Mouse (Mus musculus): ENCODE measurements around the gene Mta2. TPM values are rescaled to one million over a fixed set of nuclear protein-coding genes. Genes with fewer than 3 reads are reported as not detected.

Mta2 gene
- polyA plus RNA-seq, 3 experiments from 2014 or later, result 78.8 to 96.7 (median 81.2) TPM

- ATAC-seq, result peak; percentile 78
These were observed 12.2 kb upstream of the Mta2 start, which contains the start of the genes Rom1 and Eml3 for GRCm38 (mm10) chr19:8929224-8930088. Rom1 (minus strand) TSS chr19:8929356. Eml3 (plus strand) TSS chr19:8929552.

DNA sequence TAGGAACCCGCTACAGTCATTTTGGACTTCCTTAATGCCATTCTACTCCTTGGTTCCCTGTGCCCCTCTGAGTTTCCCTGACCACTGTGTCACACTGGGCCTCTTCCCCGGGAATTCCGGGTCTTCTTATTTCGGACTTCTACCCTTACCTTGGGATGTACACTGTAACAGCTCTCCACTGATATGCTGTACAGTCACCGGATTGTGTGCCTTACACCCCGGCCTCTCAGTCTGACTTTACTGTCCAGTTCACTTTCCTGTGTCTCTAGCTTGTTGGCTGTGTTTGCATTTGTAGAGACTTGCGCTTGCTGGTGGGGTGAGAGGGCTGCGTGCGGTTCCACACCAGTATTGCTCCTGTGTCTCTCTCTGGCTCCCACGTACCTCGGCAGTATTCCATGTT lies 11.6 kb upstream of the Mta2 start:
- ATAC-seq, result no peak

- ATAC-seq, result no peak
These were observed 10.9 kb upstream of the Mta2 start for GRCm38 (mm10) chr19:8930771-8931170.

GRCm38 (mm10) chr19:8936736-8937135 lies 4.9 kb upstream of the Mta2 start:
- ATAC-seq, result no peak

GRCm38 (mm10) chr19:8940526-8941133 lies 1.0 kb upstream of the Mta2 start:
- no peak for ATAC-seq

DNA sequence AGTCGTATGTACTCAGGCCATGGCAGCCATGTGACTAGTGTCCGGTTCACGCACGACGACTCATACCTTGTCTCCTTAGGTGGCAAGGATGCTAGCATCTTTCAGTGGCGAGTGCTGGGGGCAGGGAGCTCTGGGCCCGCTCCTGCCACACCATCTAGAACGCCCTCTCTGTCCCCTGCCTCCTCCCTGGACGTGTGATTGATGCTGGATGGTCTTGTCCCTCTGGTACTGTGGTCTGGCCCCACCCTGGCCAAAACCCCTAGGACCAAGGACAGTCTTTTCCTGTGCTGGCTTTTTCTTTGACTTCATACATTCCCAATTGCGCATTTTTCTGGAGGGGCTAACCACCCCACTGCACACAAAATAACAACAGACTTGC lies 550 bp upstream of the Mta2 start:
- no peak for ATAC-seq

- peak; percentile 31 for ATAC-seq
These were observed 745 bp downstream of the Mta2 start for GRCm38 (mm10) chr19:8942276-8942964.

- ATAC-seq, result no peak
These were observed 1.4 kb downstream of the Mta2 start for GRCm38 (mm10) chr19:8943047-8943446.

DNA sequence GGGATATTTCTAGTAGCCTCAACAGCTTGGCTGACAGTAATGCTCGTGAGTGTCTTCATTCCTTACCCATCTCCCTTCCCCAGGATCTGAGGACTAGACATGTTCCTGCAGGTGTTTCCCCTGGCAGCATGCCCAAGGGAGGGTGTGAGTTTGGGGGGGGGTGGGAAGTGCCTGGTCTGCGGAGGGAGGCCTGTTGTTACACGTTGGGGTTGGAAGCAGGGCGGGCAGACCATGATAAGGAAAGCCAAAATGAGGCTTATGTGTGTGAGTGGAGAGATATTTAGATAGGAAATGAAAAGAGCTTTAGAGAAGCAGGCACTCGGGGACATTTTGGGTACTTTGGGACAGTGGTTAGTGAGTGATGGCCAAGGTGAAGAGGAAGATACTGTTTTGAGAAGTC lies 2.4 kb downstream of the Mta2 start:
- no peak for ATAC-seq

- ATAC-seq, result no peak
These were observed 3.1 kb downstream of the Mta2 start for GRCm38 (mm10) chr19:8944750-8945149.

- no peak for ATAC-seq
These were observed 3.6 kb downstream of the Mta2 start for GRCm38 (mm10) chr19:8945251-8945650.

- no peak for ATAC-seq
These were observed 5.3 kb downstream of the Mta2 start for GRCm38 (mm10) chr19:8946929-8947328.

- no peak for ATAC-seq
These were observed 8.5 kb downstream of the Mta2 start for GRCm38 (mm10) chr19:8950190-8950589.

- ATAC-seq, result no peak
These were observed 10.6 kb downstream of the Mta2 start for GRCm38 (mm10) chr19:8952241-8952640.

DNA sequence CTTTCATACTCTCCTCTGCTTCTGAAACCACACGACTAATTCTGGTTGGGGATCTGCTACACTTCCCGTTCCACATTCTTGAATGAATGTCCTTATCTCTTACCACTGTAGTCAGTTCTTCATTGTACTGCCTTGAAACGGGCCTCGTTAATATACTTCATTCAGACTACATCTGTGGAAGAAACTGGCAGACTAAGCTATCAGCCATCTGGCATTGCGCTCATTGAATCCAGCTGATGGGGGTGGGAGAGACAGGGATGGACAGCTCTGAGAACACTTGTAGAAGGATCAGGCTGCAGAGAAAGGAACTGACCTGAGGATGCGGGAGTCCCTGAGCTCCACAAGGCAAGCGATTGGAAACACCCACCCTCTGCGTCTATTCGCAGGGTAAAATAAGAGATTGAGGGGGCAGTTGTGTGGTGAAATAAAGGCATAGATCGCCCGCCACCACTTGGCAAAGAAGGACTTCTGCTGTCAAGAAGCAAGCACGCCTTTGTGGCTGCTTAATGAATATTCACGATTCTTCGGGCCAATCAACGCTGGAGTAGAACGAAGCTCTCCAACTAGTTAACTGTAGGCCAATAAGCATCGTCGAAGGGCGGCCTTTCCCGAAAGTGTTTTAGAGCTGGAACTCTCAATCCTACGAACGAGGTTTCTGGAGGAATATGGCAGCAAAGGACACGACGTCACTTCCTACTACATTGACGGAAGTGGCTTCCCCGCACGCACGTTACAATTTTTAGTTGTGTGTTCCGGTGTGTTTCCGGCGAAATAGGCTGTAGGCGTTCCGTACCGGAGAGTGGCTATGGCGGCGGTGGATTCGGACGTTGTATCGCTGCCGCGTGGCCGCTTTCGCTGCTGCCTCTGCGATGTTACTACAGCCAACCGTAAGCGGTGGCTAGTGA lies 11.7 kb downstream of the Mta2 start, which contains the start of gene Tut1:
Gene Tut1 (plus strand): TSS at position 713 of the 905 bp plus-strand sequence.
- ATAC-seq, result peak; percentile 96

GRCm38 (mm10) chr19:8954171-8954570 lies 12.5 kb downstream of the Mta2 start:
- no peak for ATAC-seq

GRCm38 (mm10) chr19:8962256-8962655 lies 20.6 kb downstream of the Mta2 start:
- no peak for ATAC-seq

- ATAC-seq, result no peak
These were observed 23.4 kb downstream of the Mta2 start for GRCm38 (mm10) chr19:8965075-8965474.

DNA sequence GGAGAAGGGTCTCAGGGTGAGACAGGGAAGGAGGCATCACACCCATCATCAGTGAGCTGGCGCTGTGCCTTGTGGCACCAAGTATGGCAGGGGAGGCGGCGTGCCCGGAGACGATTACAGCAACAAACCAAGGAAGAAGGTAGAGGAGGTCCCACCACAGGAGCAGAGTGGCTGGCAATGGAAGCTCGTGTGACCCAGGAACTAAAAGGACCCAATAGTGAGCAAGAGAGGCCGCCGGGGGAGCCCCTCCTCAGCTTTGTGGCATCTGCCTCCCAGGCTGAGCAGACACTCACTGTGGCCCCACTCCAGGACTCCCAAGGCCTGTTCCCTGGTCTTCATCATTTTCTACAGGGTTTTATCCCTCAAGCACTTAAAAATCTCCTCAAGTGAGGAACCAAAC lies 24.1 kb downstream of the Mta2 start:
- no peak for ATAC-seq

GRCm38 (mm10) chr19:8966198-8966589 lies 24.5 kb downstream of the Mta2 start:
- ATAC-seq, result no peak

- peak; percentile 98 for ATAC-seq
These were observed 25.1 kb downstream of the Mta2 start, which contains the start of gene Eef1g for GRCm38 (mm10) chr19:8966590-8967372. Eef1g (plus strand) TSS chr19:8967041.
